Mouse (Mus musculus): ENCODE data around the gene Mtus2.

Mtus2 gene

GRCm38 (mm10) chr5:148344374-148344773 lies 387.3 kb downstream of the Mtus2 start:
- no peak for DNase-seq (ENCODE audit: low spot score in 2 of 2)

GRCm38 (mm10) chr5:148346543-148346942 lies 389.4 kb downstream of the Mtus2 start:
- no peak for DNase-seq (ENCODE audit: low spot score in 2 of 2)

- DNase-seq (ENCODE audit: low spot score in 2 of 2), result no peak
These were observed 391.0 kb downstream of the Mtus2 start for GRCm38 (mm10) chr5:148348153-148348552.

GRCm38 (mm10) chr5:148349327-148350011 lies 392.3 kb downstream of the Mtus2 start:
- DNase-seq (ENCODE audit: low spot score in 2 of 2), result no peak

GRCm38 (mm10) chr5:148353429-148353828 lies 396.3 kb downstream of the Mtus2 start:
- no peak for DNase-seq (ENCODE audit: low spot score in 2 of 2)

- DNase-seq (ENCODE audit: low spot score in 2 of 2), result no peak
These were observed 397.4 kb downstream of the Mtus2 start for GRCm38 (mm10) chr5:148354536-148354935.

GRCm38 (mm10) chr5:148355822-148356221 lies 398.7 kb downstream of the Mtus2 start:
- no peak for DNase-seq (ENCODE audit: low spot score in 2 of 2)

GRCm38 (mm10) chr5:148357168-148357567 lies 400.0 kb downstream of the Mtus2 start:
- DNase-seq (ENCODE audit: low spot score in 2 of 2), result no peak

GRCm38 (mm10) chr5:148359131-148359530 lies 402.0 kb downstream of the Mtus2 start:
- no peak for DNase-seq (ENCODE audit: low spot score in 2 of 2)

- no peak for DNase-seq (ENCODE audit: low spot score in 2 of 2)
These were observed 404.0 kb downstream of the Mtus2 start for GRCm38 (mm10) chr5:148360922-148361758.

GRCm38 (mm10) chr5:148361759-148362010 lies 404.6 kb downstream of the Mtus2 start:
- no peak for DNase-seq (ENCODE audit: low spot score in 2 of 2)

- DNase-seq (ENCODE audit: low spot score in 2 of 2), result no peak
These were observed 405.2 kb downstream of the Mtus2 start for GRCm38 (mm10) chr5:148362296-148362695.

GRCm38 (mm10) chr5:148363441-148364113 lies 406.5 kb downstream of the Mtus2 start:
- no peak for DNase-seq (ENCODE audit: low spot score in 2 of 2)

Measured in right cerebral cortex, postnatal 10 days (tissue).